Mouse (Mus musculus): Measurements from ENCODE around the gene Vgll4. TPM values are rescaled to one million over a fixed set of nuclear protein-coding genes. Genes with fewer than 3 reads are reported as not detected.

Vgll4 gene
- polyA plus RNA-seq, 1 experiment from 2014 or later = 58.9 TPM

DNA sequence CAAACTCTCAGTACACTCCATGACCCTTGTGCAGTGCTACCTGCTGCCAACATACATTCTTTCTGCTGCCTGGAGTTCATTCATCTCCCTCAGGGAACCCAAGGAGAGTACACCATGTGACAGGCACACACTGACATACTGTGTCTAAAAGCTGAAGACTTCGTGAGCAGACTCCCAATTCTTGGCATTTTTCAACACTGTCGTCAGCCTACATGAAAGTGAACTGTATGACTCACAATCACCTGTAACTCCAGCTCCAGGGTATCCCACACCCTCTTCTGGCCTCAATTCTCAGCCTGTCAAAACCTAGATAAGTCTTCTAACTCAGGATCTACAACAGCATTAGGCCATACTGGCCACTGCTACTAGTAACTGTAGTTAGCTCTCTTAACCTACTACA is 5.6 kb downstream of the Vgll4 start:
- Histone ChIP-seq H3K9ac (replicated peaks; ENCODE audit: low read length) (no peak overlapping the region), H3K4me2 (ENCODE audit: low read depth, low read length) (no peak overlapping the region), H3K4me1 (ENCODE audit: control insufficient read depth, insufficient read depth, low read length) (peaks cover under 1% of the 10 kb centered on the region; the same call in 1 of the 2 replicates), H3K27ac (replicated peaks; ENCODE audit: low read depth, low read length) (no peak overlapping the region), H3K9me3 (replicated peaks; ENCODE audit: control insufficient read depth, low read length) (no peaks in the 10 kb centered on the region), H3K4me3 (ENCODE audit: low read depth, low read length) (no peak overlapping the region), H3K27me3 (ENCODE audit: control insufficient read depth, insufficient read depth, low read length) (peaks cover 5% of the 10 kb centered on the region; the same call in 1 of the 2 replicates), H3K36me3 (replicated peaks; ENCODE audit: control insufficient read depth, insufficient read depth, low read depth, low read length) (no peaks in the 10 kb centered on the region)
- WGBS = 67% methylated on average over 2 of the region's 2 CpGs
- DNase-seq (ENCODE audit: low spot score) (no peak), ATAC-seq (replicated peaks; ENCODE audit: insufficient number of reproducible peaks, low FRiP score, low TSS enrichment, low read depth) (no peak)

DNA sequence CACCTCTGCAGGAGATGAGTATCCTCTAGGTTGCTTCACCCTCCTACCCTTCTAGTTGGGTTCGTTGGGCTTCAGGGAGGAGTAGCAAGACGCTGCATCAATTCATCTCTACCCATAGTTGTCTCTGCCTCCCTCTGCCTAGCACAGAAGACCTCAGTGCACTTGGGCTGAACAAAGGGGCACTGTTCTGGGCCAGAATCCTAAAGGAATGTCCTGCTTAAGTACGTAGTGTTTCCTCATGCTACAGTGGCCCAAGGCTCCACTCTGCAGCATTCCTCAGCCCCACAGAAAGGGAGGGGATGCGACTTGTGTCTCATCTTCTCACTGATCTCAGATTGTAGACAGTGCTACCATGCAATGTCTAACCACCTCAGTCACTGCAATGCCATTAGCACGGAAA is 6.2 kb downstream of the Vgll4 start:
- H3K4me1 ChIP-seq (ENCODE audit: control insufficient read depth, insufficient read depth, low read length) = no peaks in the 10 kb centered on the region
- peaks cover 3% of the 10 kb centered on the region; the same call in 1 of the 2 replicates for H3K27me3 ChIP-seq (ENCODE audit: control insufficient read depth, insufficient read depth, low read length)
- DNase-seq (ENCODE audit: low spot score) (no peak), ATAC-seq (replicated peaks; ENCODE audit: insufficient number of reproducible peaks, low FRiP score, low TSS enrichment, low read depth) (no peak)
- 29% methylated on average over 5 of the region's 5 CpGs for WGBS
- H3K27ac ChIP-seq (replicated peaks; ENCODE audit: low read depth, low read length) = no peak overlapping the region
- H3K9ac ChIP-seq (replicated peaks; ENCODE audit: low read length) = no peak overlapping the region
- H3K4me2 ChIP-seq (ENCODE audit: low read depth, low read length) = no peak overlapping the region
- H3K4me3 ChIP-seq (ENCODE audit: low read depth, low read length) = no peak overlapping the region
- no peaks in the 10 kb centered on the region for H3K36me3 ChIP-seq (replicated peaks; ENCODE audit: control insufficient read depth, insufficient read depth, low read depth, low read length)
- no peaks in the 10 kb centered on the region for H3K9me3 ChIP-seq (replicated peaks; ENCODE audit: control insufficient read depth, low read length)

DNA sequence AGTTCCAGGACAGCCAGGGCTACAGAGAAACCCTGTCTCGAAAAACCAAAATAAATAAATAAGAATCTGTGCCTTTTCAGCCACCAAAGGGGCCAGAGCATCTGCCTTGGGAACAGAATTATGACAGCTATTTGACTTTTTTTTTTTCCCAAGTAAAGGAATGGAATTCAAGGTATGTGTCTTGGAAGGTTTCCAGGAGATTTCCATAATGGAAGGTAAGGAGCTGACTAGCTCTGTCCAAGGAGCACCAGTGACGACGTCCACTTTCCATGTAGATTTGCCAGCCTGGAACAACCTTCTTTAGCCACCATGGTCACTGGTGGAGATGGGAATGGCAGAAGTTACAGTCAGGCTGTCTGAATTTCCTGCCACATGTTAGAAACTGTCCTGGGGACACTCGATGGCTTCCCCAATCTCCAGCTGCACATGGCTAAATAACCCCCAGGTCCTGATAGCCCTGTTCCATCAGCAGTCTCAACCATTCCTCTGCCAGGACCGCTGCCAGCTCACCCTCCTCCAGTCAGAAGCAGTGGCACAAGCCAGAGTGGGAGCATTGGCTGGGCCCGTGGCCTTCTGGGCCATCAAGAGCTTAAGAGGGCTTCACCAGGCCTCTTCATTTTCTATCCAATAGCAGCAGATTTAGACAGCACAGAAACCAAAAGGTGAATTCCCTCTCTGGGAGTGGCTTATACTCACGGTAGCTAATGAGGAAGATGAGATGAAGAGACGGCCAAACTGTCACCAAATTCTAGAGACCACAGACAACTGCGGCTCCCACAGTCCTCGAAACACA is 8.3 kb downstream of the Vgll4 start:
- no peaks in the 10 kb centered on the region for H3K4me1 ChIP-seq (ENCODE audit: control insufficient read depth, insufficient read depth, low read length)
- no peaks in the 10 kb centered on the region for H3K27me3 ChIP-seq (ENCODE audit: control insufficient read depth, insufficient read depth, low read length)
- H3K27ac ChIP-seq (replicated peaks; ENCODE audit: low read depth, low read length) = no peak overlapping the region
- H3K36me3 ChIP-seq (replicated peaks; ENCODE audit: control insufficient read depth, insufficient read depth, low read depth, low read length) = no peaks in the 10 kb centered on the region
- no peak for DNase-seq (ENCODE audit: low spot score)
- no peak for ATAC-seq (replicated peaks; ENCODE audit: insufficient number of reproducible peaks, low FRiP score, low TSS enrichment, low read depth)
- H3K9ac ChIP-seq (replicated peaks; ENCODE audit: low read length) = no peak overlapping the region
- no peak overlapping the region for H3K4me3 ChIP-seq (ENCODE audit: low read depth, low read length)
- 83% methylated on average over 10 of the region's 10 CpGs for WGBS
- H3K9me3 ChIP-seq (replicated peaks; ENCODE audit: control insufficient read depth, low read length) = no peaks in the 10 kb centered on the region
- H3K4me2 ChIP-seq (ENCODE audit: low read depth, low read length) = no peak overlapping the region

DNA sequence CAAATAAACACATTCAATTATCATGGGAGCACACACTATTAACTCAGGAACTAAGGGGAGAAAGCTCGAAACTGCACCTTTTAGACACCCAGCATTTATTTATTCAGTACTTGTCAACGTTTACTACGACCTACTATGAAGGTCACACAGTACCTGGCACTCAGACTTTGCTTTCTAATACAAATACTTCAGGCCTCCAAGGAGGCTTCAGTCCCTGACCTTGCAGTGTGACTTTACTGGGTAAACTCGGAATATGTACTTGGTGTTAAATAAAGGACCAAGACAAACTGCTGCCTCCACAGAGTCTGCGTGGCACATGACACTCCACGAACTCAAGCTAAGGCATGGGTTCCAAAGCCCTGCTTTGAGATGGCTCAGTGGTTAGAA is 10.8 kb downstream of the Vgll4 start:
- ATAC-seq (replicated peaks; ENCODE audit: insufficient number of reproducible peaks, low FRiP score, low TSS enrichment, low read depth) (no peak), DNase-seq (ENCODE audit: low spot score) (no peak)
- Histone ChIP-seq H3K27me3 (ENCODE audit: control insufficient read depth, insufficient read depth, low read length) (no peaks in the 10 kb centered on the region), H3K4me1 (ENCODE audit: control insufficient read depth, insufficient read depth, low read length) (no peaks in the 10 kb centered on the region), H3K4me3 (ENCODE audit: low read depth, low read length) (no peak overlapping the region), H3K27ac (replicated peaks; ENCODE audit: low read depth, low read length) (no peak overlapping the region), H3K9me3 (replicated peaks; ENCODE audit: control insufficient read depth, low read length) (no peaks in the 10 kb centered on the region), H3K36me3 (replicated peaks; ENCODE audit: control insufficient read depth, insufficient read depth, low read depth, low read length) (no peaks in the 10 kb centered on the region), H3K4me2 (ENCODE audit: low read depth, low read length) (no peak overlapping the region), H3K9ac (replicated peaks; ENCODE audit: low read length) (no peak overlapping the region)
- WGBS = 89% methylated on average over 6 of the region's 6 CpGs

DNA sequence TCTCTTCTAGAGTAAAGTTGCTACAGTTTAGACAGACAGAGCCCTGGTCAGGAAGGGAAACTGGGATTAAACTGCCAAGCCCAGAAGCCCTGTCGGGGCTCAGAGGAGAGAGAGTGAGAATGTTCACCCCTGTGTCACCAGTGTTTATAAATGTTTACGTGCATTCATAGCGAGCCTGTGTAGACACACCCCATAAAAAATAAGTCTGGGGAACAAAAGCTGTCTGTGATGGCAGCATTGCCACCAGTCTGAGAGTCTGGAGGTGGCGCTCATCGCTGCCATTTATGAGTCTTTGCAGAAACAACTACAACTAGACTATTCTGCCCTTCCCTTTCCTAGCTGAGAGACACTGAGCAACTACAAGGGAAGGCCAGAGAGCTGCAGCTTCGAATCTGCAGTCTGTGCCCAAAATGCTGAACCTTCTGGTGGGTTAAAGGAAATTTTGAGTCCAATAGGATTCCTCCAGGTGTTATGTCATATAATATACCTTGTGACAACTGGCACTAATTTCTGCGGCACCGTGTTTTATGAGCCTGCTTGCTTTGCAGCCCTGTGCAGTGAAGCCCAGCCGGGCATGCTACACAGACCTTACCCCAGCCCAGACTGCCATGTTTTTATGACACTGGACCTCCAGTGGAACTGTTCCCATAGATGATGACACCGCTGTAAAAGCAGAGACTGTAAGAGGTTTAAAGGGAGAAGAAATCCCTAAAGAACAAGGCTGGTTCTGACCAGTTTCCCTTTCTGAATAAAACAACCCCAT is 11.4 kb downstream of the Vgll4 start:
- DNase-seq (ENCODE audit: low spot score) = no peak
- Histone ChIP-seq H3K36me3 (replicated peaks; ENCODE audit: control insufficient read depth, insufficient read depth, low read depth, low read length) (no peaks in the 10 kb centered on the region), H3K4me3 (ENCODE audit: low read depth, low read length) (no peak overlapping the region), H3K9ac (replicated peaks; ENCODE audit: low read length) (no peak overlapping the region), H3K27me3 (ENCODE audit: control insufficient read depth, insufficient read depth, low read length) (no peaks in the 10 kb centered on the region), H3K27ac (replicated peaks; ENCODE audit: low read depth, low read length) (no peak overlapping the region), H3K9me3 (replicated peaks; ENCODE audit: control insufficient read depth, low read length) (no peaks in the 10 kb centered on the region), H3K4me1 (ENCODE audit: control insufficient read depth, insufficient read depth, low read length) (no peaks in the 10 kb centered on the region), H3K4me2 (ENCODE audit: low read depth, low read length) (no peak overlapping the region)
- WGBS = 80% methylated on average over 10 of the region's 10 CpGs
- ATAC-seq (replicated peaks; ENCODE audit: insufficient number of reproducible peaks, low FRiP score, low TSS enrichment, low read depth) = no peak

DNA sequence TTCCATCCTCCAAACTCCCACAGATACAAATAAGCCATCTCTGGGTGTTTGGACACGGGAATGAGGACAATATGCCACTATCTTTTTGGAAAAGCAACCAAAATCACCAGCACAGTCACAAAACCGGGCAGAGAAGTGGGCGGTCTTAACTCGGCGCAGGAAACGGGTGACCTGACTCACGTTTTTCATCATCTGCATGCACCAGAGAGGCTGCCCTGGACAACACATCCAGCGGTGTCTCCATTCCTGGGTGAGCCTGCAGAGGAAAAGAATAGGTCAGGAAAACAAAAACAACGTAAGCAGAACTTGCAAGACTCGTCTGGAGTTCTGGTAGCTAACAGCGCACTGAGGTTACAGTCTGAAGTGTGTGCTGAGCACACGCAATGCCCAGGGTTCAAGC is 12.0 kb downstream of the Vgll4 start:
- Histone ChIP-seq H3K27ac (replicated peaks; ENCODE audit: low read depth, low read length) (no peak overlapping the region), H3K4me1 (ENCODE audit: control insufficient read depth, insufficient read depth, low read length) (no peaks in the 10 kb centered on the region), H3K27me3 (ENCODE audit: control insufficient read depth, insufficient read depth, low read length) (no peaks in the 10 kb centered on the region), H3K4me3 (ENCODE audit: low read depth, low read length) (no peak overlapping the region), H3K9ac (replicated peaks; ENCODE audit: low read length) (no peak overlapping the region), H3K9me3 (replicated peaks; ENCODE audit: control insufficient read depth, low read length) (no peaks in the 10 kb centered on the region), H3K36me3 (replicated peaks; ENCODE audit: control insufficient read depth, insufficient read depth, low read depth, low read length) (no peaks in the 10 kb centered on the region), H3K4me2 (ENCODE audit: low read depth, low read length) (no peak overlapping the region)
- ATAC-seq (replicated peaks; ENCODE audit: insufficient number of reproducible peaks, low FRiP score, low TSS enrichment, low read depth) (no peak), DNase-seq (ENCODE audit: low spot score) (no peak)
- 78% methylated on average over 12 of the region's 12 CpGs for WGBS

DNA sequence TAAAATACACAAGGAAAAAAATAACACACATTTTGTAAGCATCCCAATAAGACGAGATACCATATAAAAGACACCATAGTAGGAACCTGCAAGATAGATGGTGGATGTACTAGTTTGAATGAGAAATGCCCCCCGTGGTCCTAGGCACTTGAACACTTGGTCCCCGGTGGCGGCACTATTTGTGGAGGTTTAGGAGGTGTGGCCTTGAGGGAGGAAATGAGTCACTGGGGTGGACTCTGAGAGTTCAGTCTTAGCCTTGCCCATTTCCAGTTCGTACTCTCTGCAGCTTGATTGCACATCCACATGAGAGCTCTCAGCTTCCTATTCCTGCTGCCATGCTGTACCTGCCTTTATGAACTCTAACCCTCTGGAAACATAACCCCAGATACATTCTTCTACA is 15.3 kb downstream of the Vgll4 start:
- no peaks in the 10 kb centered on the region for H3K27me3 ChIP-seq (ENCODE audit: control insufficient read depth, insufficient read depth, low read length)
- H3K36me3 ChIP-seq (replicated peaks; ENCODE audit: control insufficient read depth, insufficient read depth, low read depth, low read length) = no peaks in the 10 kb centered on the region
- 78% methylated on average over 5 of the region's 5 CpGs for WGBS
- H3K4me2 ChIP-seq (ENCODE audit: low read depth, low read length) = no peak overlapping the region
- no peaks in the 10 kb centered on the region for H3K4me1 ChIP-seq (ENCODE audit: control insufficient read depth, insufficient read depth, low read length)
- H3K4me3 ChIP-seq (ENCODE audit: low read depth, low read length) = no peak overlapping the region
- no peaks in the 10 kb centered on the region for H3K9me3 ChIP-seq (replicated peaks; ENCODE audit: control insufficient read depth, low read length)
- DNase-seq (ENCODE audit: low spot score) (no peak), ATAC-seq (replicated peaks; ENCODE audit: insufficient number of reproducible peaks, low FRiP score, low TSS enrichment, low read depth) (no peak)
- no peak overlapping the region for H3K27ac ChIP-seq (replicated peaks; ENCODE audit: low read depth, low read length)
- H3K9ac ChIP-seq (replicated peaks; ENCODE audit: low read length) = no peak overlapping the region

DNA sequence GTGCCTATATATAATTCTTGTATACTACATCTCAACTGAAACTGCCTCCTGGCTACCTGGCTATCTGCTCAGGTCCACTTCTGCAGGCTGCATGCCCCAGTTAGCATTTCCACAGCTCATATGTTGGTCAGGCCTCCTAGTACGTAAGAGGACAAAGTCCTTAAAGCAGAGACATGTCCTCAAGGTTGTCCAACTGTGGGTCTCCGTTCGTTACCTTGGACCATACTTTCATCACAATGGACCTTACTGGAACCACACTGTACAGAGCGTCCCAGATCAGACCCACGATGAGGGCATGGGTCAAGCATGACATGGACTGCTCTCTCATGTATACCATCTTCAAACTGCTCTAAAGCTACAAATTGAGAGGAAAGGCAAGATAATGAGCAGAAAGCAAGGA is 16.2 kb downstream of the Vgll4 start:
- ATAC-seq (replicated peaks; ENCODE audit: insufficient number of reproducible peaks, low FRiP score, low TSS enrichment, low read depth) = no peak
- Histone ChIP-seq H3K4me1 (ENCODE audit: control insufficient read depth, insufficient read depth, low read length) (no peaks in the 10 kb centered on the region), H3K4me2 (ENCODE audit: low read depth, low read length) (no peak overlapping the region), H3K4me3 (ENCODE audit: low read depth, low read length) (no peak overlapping the region), H3K27ac (replicated peaks; ENCODE audit: low read depth, low read length) (no peak overlapping the region), H3K9ac (replicated peaks; ENCODE audit: low read length) (no peak overlapping the region), H3K9me3 (replicated peaks; ENCODE audit: control insufficient read depth, low read length) (no peaks in the 10 kb centered on the region), H3K27me3 (ENCODE audit: control insufficient read depth, insufficient read depth, low read length) (no peaks in the 10 kb centered on the region), H3K36me3 (replicated peaks; ENCODE audit: control insufficient read depth, insufficient read depth, low read depth, low read length) (no peaks in the 10 kb centered on the region)
- 94% methylated on average over 5 of the region's 5 CpGs for WGBS
- no peak for DNase-seq (ENCODE audit: low spot score)

Data from embryonic facial prominence, embryonic 11.5 days (tissue).